Mouse (Mus musculus): ENCODE data around the gene Slc52a3. TPM values are rescaled to one million over a fixed set of nuclear protein-coding genes. Genes with fewer than 3 reads are reported as not detected.
"Not testable (repeated sequence)": the region's sequence is repeated elsewhere in the genome, so short reads cannot be mapped to it uniquely, and the experiment has no call there.

The Slc52a3 gene
- polyA plus RNA-seq, 1 experiment from 2014 or later = 0.64 TPM

DNA sequence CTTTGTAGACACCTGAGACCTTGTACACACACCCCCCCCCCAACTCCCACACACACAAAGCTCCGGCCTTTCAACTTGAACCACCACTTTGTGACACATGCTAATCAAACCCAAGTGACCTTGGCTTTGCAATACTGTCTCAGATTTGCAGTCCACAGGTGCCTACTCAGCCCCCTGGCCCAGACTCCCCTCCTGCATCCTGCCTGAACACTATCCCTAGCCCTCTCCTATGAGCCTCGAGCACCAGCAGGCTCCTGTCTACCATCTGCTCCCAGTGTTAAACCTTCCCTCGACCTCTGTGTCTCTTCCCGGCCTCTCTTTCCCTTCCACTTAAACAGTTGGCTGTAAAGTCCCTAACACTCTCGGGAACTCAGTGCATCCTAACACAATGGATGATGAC is 4.9 kb upstream of the Slc52a3 start:
- H3K36me3 ChIP-seq (ENCODE audit: control insufficient read depth, insufficient read depth, low read length) = no peaks in the 10 kb centered on the region
- H3K27me3 ChIP-seq (ENCODE audit: control insufficient read depth, insufficient read depth, low read length) = peaks cover 9% of the 10 kb centered on the region
- no peak for DNase-seq (ENCODE audit: low spot score, missing footprints)
- no peak overlapping the region for H3K9ac ChIP-seq (ENCODE audit: low read length)
- peak overlapping the region; percentile 41; the same call in 1 of the 2 replicates for H3K27ac ChIP-seq (ENCODE audit: low read depth, low read length)
- 51% methylated on average over 5 of the region's 5 CpGs for WGBS
- peak; percentile 57 for ATAC-seq (ENCODE audit: low FRiP score)
- H3K4me2 ChIP-seq = no peak overlapping the region
- H3K9me3 ChIP-seq (ENCODE audit: control insufficient read depth, low read length) = no peaks in the 10 kb centered on the region
- H3K4me3 ChIP-seq (ENCODE audit: low read depth, low read length) = no peak overlapping the region
- H3K4me1 ChIP-seq (ENCODE audit: control insufficient read depth, insufficient read depth, low read length) = peaks cover 7% of the 10 kb centered on the region

DNA sequence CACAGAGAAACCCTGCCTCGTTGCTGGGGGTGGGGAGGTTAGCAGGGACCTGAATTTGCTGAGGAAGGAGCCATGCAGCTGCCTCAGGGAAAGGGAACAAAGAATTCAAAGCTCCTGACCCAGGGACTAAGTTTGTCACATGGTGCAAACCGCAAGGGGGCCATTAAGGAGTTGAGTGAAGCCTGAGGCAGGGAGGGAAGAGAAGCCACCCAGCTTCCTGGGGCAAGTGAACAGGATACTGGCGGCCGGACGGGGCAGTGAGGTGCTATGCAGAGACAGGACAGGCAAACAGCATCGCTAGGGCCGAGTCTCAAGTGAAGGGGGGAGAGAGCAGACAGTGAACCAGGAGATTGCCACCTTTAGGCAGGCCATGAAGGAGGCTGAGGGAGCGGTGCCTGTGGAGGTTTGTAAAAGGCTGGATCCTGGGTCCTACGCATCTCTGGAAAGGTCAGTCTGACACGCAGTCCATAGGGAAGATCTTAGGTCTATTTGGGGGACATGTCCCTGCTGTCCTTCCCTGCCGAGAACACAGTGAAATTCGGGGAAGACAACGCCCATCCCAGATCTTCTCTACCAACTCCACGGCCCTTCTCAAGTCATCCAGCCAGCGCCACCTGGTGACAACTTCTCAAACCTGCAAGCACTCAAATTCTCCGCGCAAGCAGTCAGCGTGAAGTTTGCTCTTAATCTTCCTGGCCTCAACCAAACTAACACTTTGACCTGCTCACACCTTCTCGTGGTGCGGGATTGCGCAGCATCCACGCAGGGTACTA is 1.8 kb upstream of the Slc52a3 start:
- Histone ChIP-seq H3K9ac (ENCODE audit: low read length) (peak overlapping the region; percentile 10; the same call in 1 of the 2 replicates), H3K4me1 (ENCODE audit: control insufficient read depth, insufficient read depth, low read length) (peaks cover 7% of the 10 kb centered on the region), H3K27me3 (ENCODE audit: control insufficient read depth, insufficient read depth, low read length) (peaks cover 18% of the 10 kb centered on the region), H3K27ac (ENCODE audit: low read depth, low read length) (no peak overlapping the region), H3K36me3 (ENCODE audit: control insufficient read depth, insufficient read depth, low read length) (no peaks in the 10 kb centered on the region), H3K4me3 (ENCODE audit: low read depth, low read length) (no peak overlapping the region), H3K4me2 (peak overlapping the region; percentile 36), H3K9me3 (ENCODE audit: control insufficient read depth, low read length) (no peaks in the 10 kb centered on the region)
- WGBS = 5% methylated on average over 22 of the region's 22 CpGs
- ATAC-seq (ENCODE audit: low FRiP score) (peak; percentile 26; the same call in 1 of the 2 replicates), DNase-seq (ENCODE audit: low spot score, missing footprints) (peak; percentile 98)

DNA sequence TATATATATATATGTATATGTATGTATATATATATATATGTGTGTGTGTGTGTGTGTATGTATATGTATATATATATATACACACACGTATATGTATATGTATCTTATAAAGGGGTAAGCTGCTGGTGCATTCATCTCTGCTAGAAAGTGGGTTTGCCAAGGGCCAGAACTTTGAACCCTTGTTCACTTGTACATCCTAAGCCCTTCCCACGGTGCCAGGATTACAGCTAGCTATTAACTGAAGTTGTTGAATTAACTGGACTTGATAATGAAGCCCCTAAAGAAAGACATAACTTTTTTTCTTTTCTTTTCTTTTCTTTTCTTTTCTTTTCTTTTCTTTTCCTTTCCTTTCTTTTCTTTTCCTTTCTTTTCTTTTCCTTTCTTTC is 872 bp downstream of the Slc52a3 start:
- not testable (repeated sequence) for H3K36me3 ChIP-seq (ENCODE audit: control insufficient read depth, insufficient read depth, low read length); DNase-seq (ENCODE audit: low spot score, missing footprints); ATAC-seq (ENCODE audit: low FRiP score); H3K9me3 ChIP-seq (ENCODE audit: control insufficient read depth, low read length); H3K4me3 ChIP-seq (ENCODE audit: low read depth, low read length); H3K4me1 ChIP-seq (ENCODE audit: control insufficient read depth, insufficient read depth, low read length); H3K27ac ChIP-seq (ENCODE audit: low read depth, low read length); H3K9ac ChIP-seq (ENCODE audit: low read length); H3K4me2 ChIP-seq
- WGBS = 61% methylated on average over 2 of the region's 2 CpGs
- peaks cover 24% of the 10 kb centered on the region for H3K27me3 ChIP-seq (ENCODE audit: control insufficient read depth, insufficient read depth, low read length)

DNA sequence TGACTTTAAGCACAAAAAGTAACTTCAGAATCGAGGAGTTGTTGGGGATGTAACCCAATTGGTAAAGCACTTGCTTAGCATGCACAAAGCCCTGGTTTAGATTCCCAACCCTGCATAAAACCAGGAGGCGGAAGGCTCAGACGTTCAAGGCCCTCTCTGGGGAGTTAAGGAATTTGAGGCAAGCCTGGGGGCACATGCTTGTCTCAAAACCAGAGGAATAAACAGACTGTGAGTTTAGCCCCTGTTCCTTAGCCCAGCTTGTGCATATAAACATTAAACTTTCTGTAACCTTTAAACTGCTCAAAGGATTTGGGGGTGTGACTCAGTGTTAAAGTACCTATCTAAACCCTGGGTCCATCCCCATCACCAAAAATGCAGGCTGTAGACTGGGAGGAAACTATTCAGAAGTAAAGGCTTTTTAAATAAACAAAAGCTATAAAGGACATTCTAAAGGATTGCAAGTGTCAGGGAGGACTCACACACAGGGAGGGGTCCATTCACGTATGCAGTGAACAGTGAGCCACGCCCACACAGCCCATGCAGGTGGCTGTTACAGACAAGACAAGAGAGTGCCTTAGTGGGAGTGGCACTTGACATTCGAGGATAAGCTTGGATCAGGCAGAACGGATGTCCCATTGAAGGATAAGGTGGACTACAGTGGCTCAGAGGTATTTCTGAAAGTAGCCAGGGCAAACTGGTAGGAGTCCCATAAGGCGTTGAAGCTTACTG is 1.6 kb downstream of the Slc52a3 start:
- no peaks in the 10 kb centered on the region for H3K36me3 ChIP-seq (ENCODE audit: control insufficient read depth, insufficient read depth, low read length)
- WGBS = 51% methylated on average over 8 of the region's 8 CpGs
- ATAC-seq (ENCODE audit: low FRiP score) = no peak
- peaks cover 10% of the 10 kb centered on the region for H3K4me1 ChIP-seq (ENCODE audit: control insufficient read depth, insufficient read depth, low read length)
- peaks cover 24% of the 10 kb centered on the region for H3K27me3 ChIP-seq (ENCODE audit: control insufficient read depth, insufficient read depth, low read length)
- no peak overlapping the region for H3K9ac ChIP-seq (ENCODE audit: low read length)
- no peak overlapping the region for H3K27ac ChIP-seq (ENCODE audit: low read depth, low read length)
- no peak overlapping the region for H3K4me3 ChIP-seq (ENCODE audit: low read depth, low read length)
- no peaks in the 10 kb centered on the region for H3K9me3 ChIP-seq (ENCODE audit: control insufficient read depth, low read length)
- DNase-seq (ENCODE audit: low spot score, missing footprints) = no peak
- no peak overlapping the region for H3K4me2 ChIP-seq

DNA sequence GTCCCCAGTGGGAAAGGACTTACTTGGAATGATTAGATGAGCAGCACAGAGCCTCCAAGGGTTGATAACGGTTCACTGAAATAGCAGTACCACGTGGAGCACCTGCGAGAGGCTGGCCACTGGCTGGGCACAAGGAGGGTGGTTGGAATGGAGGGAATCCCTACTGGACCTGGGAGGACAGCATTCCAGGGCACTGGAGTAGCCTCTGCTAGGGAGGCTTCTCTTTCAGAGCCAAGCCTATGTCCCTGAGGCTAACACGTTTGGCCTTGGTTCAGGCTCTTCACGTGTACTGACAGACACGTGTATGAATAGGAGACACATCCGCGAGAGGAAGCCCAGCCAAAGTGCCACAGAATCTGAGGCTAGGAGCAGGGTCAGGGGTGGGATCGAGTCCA is 2.2 kb downstream of the Slc52a3 start:
- Histone ChIP-seq H3K9me3 (ENCODE audit: control insufficient read depth, low read length) (no peaks in the 10 kb centered on the region), H3K4me1 (ENCODE audit: control insufficient read depth, insufficient read depth, low read length) (peaks cover 10% of the 10 kb centered on the region), H3K4me3 (ENCODE audit: low read depth, low read length) (no peak overlapping the region), H3K9ac (ENCODE audit: low read length) (no peak overlapping the region), H3K27ac (ENCODE audit: low read depth, low read length) (no peak overlapping the region), H3K4me2 (no peak overlapping the region), H3K36me3 (ENCODE audit: control insufficient read depth, insufficient read depth, low read length) (no peaks in the 10 kb centered on the region), H3K27me3 (ENCODE audit: control insufficient read depth, insufficient read depth, low read length) (peaks cover 24% of the 10 kb centered on the region)
- 70% methylated on average over 9 of the region's 9 CpGs for WGBS
- DNase-seq (ENCODE audit: low spot score, missing footprints) (no peak), ATAC-seq (ENCODE audit: low FRiP score) (no peak)

DNA sequence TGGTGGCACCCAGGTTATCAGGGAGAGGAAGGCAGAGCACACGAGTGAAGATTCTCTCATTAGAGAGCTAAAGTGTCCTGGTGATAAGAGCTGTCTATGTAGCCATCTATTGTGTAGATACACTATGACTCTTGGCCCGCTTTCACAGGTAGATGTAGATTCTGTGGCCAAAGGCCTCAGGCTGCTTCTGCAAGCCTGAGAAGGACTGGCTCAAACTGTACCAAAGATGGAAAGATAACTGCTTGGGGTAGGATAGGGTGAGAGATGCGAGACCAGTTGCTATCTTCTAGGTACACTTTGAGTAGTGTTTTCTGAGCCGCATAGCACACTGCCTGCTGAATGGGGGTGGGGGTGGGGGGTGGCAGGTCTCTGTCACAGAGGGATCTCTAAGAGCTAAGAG is 2.6 kb downstream of the Slc52a3 start:
- ATAC-seq (ENCODE audit: low FRiP score) = no peak
- WGBS = 74% methylated on average over 4 of the region's 4 CpGs
- Histone ChIP-seq H3K4me3 (ENCODE audit: low read depth, low read length) (no peak overlapping the region), H3K36me3 (ENCODE audit: control insufficient read depth, insufficient read depth, low read length) (no peaks in the 10 kb centered on the region), H3K27me3 (ENCODE audit: control insufficient read depth, insufficient read depth, low read length) (peaks cover 24% of the 10 kb centered on the region), H3K9me3 (ENCODE audit: control insufficient read depth, low read length) (no peaks in the 10 kb centered on the region), H3K27ac (ENCODE audit: low read depth, low read length) (no peak overlapping the region), H3K4me1 (ENCODE audit: control insufficient read depth, insufficient read depth, low read length) (peaks cover 10% of the 10 kb centered on the region), H3K9ac (ENCODE audit: low read length) (no peak overlapping the region), H3K4me2 (no peak overlapping the region)
- DNase-seq (ENCODE audit: low spot score, missing footprints) = no peak

DNA sequence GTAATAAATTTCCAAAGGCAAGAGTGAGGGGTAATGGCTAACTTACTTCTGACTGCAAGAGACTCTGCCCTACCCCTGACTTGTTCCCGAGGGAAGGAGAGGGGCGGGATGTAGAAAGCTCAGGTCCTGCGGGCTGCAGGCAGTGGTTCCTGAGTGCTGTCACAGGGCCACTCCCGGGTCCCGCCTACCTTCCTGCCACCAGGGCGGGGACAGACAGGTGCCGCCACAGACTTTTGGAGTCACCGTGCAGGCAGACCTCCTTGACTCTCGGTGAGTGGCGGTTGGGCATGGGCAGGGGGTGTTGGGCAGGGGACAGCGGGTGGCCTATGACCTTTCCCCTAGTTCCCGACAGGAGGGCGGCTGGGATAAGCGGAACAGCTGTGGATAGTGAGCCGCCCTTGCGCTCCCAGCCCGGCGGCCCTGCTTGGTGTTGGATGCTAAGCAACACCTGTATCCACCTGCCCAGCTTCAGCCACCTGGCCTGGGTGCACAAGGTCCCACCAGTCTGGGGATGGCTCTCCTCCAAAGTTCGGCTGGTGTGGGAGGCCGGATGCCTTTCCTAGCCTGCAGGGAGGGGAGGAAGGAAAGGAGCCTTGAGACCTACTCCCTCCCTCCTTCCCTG is 3.5 kb downstream of the Slc52a3 start:
- 6% methylated on average over 20 of the region's 20 CpGs for WGBS
- Histone ChIP-seq H3K9me3 (ENCODE audit: control insufficient read depth, low read length) (no peaks in the 10 kb centered on the region), H3K4me2 (no peak overlapping the region), H3K27me3 (ENCODE audit: control insufficient read depth, insufficient read depth, low read length) (peaks cover 24% of the 10 kb centered on the region), H3K36me3 (ENCODE audit: control insufficient read depth, insufficient read depth, low read length) (no peaks in the 10 kb centered on the region), H3K9ac (ENCODE audit: low read length) (no peak overlapping the region; the same call in 1 of the 2 replicates), H3K4me3 (ENCODE audit: low read depth, low read length) (no peak overlapping the region), H3K4me1 (ENCODE audit: control insufficient read depth, insufficient read depth, low read length) (peaks cover 5% of the 10 kb centered on the region; the same call in 1 of the 2 replicates), H3K27ac (ENCODE audit: low read depth, low read length) (no peak overlapping the region)
- DNase-seq (ENCODE audit: low spot score, missing footprints) (no peak), ATAC-seq (ENCODE audit: low FRiP score) (no peak)

DNA sequence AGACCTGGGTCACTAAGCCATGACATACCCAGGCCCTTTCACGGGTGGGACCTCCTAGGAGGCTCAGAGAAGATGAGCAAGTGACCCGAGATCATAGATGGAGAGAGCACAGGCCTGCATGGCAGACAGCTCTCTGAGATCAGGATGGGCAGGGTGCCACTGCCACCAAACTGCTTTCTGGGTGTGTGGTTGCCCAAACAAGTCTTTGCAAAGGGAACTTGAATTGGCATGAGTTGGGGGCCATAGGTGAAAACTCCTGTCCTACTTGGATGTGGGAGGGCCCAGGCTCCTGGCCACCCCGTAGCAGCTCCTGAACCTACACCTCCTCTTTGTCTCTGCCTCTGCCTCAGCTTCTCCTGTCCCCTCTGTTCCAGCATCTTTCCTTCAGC is 4.0 kb downstream of the Slc52a3 start:
- no peak overlapping the region for H3K4me3 ChIP-seq (ENCODE audit: low read depth, low read length)
- no peak overlapping the region for H3K4me2 ChIP-seq
- H3K9ac ChIP-seq (ENCODE audit: low read length) = no peak overlapping the region; the same call in 1 of the 2 replicates
- no peaks in the 10 kb centered on the region for H3K9me3 ChIP-seq (ENCODE audit: control insufficient read depth, low read length)
- peaks cover 5% of the 10 kb centered on the region; the same call in 1 of the 2 replicates for H3K4me1 ChIP-seq (ENCODE audit: control insufficient read depth, insufficient read depth, low read length)
- WGBS = 44% methylated on average over 3 of the region's 3 CpGs
- H3K27me3 ChIP-seq (ENCODE audit: control insufficient read depth, insufficient read depth, low read length) = peaks cover 24% of the 10 kb centered on the region
- no peaks in the 10 kb centered on the region for H3K36me3 ChIP-seq (ENCODE audit: control insufficient read depth, insufficient read depth, low read length)
- H3K27ac ChIP-seq (ENCODE audit: low read depth, low read length) = no peak overlapping the region
- no peak for ATAC-seq (ENCODE audit: low FRiP score)
- DNase-seq (ENCODE audit: low spot score, missing footprints) = no peak

DNA sequence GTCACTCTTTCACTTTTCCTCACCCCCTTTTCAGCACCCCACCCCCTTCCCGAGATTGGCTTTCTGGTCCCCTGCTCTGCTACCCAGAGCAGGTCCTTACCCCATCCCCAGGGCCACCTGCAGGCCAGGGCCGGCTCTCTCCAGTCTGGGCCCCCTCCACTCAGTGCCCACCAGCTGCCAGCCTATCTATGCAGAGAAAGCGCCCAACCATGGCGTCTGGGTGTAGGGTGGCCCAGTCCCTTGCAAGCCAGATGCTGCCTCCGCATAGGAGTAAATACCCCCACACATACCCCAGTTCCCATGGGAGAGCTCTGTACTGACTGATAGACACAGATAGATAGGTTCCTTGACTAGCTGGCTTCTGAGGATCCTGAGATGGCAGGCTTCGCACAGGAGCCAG is 4.4 kb downstream of the Slc52a3 start:
- H3K27me3 ChIP-seq (ENCODE audit: control insufficient read depth, insufficient read depth, low read length) = peaks cover 22% of the 10 kb centered on the region
- H3K9me3 ChIP-seq (ENCODE audit: control insufficient read depth, low read length) = no peaks in the 10 kb centered on the region
- H3K9ac ChIP-seq (ENCODE audit: low read length) = no peak overlapping the region
- H3K27ac ChIP-seq (ENCODE audit: low read depth, low read length) = no peak overlapping the region
- 66% methylated on average over 6 of the region's 6 CpGs for WGBS
- ATAC-seq (ENCODE audit: low FRiP score) (peak; percentile 20; the same call in 1 of the 2 replicates), DNase-seq (ENCODE audit: low spot score, missing footprints) (no peak)
- no peak overlapping the region for H3K4me3 ChIP-seq (ENCODE audit: low read depth, low read length)
- peaks cover 5% of the 10 kb centered on the region; the same call in 1 of the 2 replicates for H3K4me1 ChIP-seq (ENCODE audit: control insufficient read depth, insufficient read depth, low read length)
- no peaks in the 10 kb centered on the region for H3K36me3 ChIP-seq (ENCODE audit: control insufficient read depth, insufficient read depth, low read length)
- H3K4me2 ChIP-seq = no peak overlapping the region

All from midbrain, embryonic 11.5 days (tissue).